Mouse (Mus musculus) kidney, postnatal 25 days (tissue): ENCODE data around the gene Fam213b.

Experiments used
- DNase-seq, 2 experiments: peaks; one replicate each; pipeline ENCODE4 v3.0.0; 2021; ENCODE audit warnings: mixed read lengths in 2 of 2

Fam213b gene

DNA sequence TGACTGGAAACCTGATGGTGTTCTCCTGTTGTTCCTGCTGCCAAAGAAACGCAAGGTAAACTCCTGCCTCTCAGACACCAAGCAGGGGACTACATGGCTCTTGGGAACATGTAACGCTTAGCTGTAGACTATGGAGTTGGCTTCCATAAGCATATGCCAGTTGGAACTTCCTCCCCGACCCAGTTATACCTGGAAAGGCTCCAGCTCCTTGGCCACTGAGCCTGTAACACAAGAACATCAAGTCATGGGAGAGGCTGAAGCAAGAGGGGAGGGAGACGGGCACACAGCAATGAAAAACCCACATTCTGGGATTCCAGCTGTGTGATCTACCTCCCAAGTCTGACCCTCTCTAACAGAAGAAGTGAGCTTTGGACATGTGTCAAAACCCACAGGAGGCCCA, 23.4 kb upstream of the Fam213b start:
- no peak for DNase-seq

DNA sequence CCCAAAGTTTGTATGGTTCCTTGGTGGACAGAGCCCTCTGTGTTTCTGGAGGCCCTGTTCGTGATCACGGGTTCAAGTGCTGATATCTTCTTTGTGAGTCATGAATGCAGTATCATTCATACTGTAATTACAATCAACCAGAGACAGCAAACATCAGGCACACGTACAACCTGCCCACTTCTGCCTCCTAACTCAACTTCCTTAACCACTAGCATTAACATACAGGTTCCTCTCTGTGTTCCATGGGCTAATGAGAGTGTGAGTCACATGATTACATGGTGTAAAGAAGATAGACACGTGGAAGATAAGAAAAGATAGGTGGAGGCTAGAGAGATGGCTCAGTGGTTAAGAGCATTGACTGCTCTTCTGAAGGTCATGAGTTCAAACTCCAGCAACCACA, 17.7 kb upstream of the Fam213b start:
- no peak for DNase-seq

DNA sequence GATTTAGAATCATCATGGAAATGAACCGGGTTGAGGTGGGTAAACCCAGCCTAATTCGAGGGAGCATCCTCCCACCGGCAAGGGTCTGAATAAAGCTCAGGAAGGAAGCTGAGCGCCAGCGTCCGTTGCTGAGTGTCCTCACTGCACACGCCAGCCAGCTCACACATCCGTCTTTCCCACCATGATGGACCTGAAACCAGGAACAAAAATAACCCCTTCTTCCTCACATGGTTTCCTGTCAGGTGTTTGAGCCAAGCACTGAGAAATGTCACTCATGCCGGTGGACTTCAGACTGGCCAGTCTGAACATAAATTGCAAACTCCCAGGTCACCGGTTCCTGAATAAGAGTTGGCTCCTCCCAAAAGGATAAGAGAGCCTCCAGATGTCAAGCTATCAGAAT, 16.4 kb upstream of the Fam213b start:
- DNase-seq: peak in 1 of 2 experiments; percentile 45

DNA sequence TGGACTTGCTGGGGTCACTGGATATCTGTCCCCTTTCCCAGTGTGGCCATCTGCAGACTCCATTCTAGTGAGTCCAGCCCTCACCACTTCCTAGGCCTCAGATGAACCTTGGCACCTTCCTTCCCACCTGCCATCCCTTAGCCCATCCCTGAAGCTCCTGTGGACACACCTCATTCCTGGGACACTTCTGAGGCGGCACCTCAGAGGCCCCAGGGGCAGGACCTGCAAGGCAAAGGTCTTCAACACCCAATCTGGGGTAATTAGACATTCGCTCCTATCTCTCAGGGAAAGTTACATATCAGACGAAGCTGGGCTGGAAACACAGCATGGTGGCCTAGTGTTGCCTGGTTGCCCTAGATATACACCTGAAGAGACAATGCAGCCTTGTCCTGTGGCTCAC, 15.8 kb upstream of the Fam213b start:
- DNase-seq: peak; percentile 43 to 83

DNA sequence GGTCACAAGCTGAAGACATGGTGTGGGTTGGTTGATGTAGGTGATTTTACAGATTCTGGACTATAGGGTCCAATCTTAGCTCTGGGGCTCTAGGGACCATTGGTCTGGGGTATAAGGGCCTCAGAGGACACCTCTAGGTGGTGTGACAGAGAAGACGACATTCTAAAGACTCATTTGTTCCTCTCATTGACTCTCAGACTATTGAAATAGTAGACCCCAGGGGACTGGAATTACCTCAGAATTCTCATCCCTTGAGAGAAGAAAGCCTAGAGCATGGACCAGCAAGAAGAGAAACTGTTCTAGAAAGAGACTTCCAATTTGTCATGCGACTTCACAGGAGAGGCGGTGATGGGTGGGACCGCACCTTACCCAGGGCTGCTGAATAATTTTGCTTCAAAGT, 15.3 kb upstream of the Fam213b start:
- no peak for DNase-seq

DNA sequence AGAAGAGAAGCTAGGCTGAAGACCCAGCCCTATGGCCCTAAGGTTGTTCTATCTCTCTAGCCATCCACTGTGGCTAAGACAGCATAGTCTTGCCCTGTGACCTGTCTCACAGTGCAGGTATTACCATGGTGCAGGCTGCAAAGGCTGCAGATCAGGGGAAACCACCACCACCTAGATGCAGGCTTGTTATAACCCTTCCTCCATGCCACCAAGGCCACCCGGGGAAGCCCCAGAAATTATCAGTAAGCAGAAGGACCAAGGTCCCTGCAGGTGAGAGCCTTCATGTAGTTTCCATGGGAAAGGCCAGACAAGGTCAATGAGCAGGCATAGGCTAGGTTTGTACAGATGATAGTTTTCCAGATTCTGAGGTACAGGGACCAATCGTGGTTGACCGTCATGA, 14.9 kb upstream of the Fam213b start:
- peak in 1 of 2 experiments; percentile 19 for DNase-seq

DNA sequence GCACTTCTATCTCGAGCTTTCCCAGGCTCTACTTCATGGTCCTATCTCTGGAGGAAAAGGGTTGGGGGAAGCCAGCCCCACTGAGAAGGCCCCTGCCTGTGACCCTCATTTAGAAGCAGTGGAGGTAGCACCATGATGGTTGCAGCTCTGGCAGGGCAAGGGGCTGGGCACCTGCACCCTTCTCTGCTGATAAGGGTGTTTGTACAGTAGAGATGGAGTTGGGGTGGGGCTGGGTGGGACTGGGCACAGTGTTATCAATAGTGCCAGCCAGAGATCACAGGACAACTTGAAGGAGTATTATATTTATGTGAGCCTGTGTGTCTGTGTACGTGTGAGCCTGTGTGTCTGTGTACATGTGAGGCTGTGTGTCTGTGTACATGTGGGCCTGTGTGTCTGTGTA, 12.7 kb upstream of the Fam213b start:
- DNase-seq: peak in 1 of 2 experiments; percentile 7

DNA sequence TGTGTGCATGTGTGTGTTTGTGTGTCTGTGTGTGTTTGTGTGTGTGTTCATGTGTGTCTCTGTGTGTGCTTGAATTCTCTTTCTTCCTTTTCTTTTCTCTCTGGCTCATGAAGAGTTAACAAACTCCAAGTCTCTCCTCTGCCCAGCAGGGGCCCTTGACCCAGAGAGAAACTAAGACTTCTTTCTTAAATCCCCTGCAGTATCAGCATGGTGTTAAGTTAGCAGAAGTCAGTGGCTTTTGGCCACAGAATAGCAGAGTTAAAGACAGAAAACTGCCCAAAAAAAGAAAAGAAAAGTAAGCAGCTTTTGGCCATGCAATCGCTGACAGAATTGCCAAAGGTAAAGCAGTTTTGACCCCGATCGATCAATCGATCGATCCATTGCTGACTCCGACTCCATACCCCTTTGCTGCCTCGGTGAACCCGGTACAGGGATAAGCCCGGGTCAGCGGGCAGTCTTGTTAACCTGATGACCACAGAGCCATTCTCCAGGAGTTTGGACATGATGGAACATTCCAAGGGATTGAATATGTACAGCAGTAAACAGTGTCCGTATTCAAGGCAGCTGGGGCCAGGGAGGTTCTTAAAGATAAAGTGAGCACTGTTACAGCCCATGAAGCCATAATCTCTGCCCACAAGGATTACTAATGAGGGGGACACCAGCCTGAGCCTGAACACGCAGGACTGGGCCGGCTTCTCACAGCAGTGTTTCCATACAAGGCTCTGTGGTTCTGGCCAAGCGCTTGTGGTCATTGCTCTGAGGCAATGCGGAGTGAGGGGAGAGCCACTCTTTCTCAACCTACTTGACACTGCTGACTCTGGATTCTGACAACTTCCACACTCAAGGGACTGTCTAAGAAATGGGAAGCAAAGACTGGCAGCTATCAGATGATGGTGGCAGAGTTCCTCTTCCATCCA, 11.9 kb upstream of the Fam213b start:
- DNase-seq: peak in 1 of 2 experiments; percentile 31

DNA sequence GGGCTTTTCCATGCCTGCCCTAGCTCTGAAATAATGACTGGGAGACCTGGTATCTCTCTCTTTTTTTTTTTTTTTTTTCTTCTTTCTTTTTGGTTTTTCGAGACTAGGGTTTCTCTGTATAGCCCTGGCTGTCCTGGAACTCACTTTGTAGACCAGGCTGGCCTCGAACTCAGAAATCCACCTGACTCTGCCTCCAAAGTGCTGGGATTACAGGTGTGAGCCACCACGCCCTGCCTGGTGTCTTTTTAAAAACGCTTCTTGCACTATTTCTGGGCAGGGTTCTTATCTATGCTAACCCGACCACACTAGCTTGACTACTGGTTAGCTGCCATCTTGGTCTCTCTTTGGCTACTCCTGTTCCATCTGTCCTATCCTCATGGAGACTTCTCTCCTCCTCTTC, 9.6 kb upstream of the Fam213b start:
- peak in 1 of 2 experiments; percentile 9 for DNase-seq

DNA sequence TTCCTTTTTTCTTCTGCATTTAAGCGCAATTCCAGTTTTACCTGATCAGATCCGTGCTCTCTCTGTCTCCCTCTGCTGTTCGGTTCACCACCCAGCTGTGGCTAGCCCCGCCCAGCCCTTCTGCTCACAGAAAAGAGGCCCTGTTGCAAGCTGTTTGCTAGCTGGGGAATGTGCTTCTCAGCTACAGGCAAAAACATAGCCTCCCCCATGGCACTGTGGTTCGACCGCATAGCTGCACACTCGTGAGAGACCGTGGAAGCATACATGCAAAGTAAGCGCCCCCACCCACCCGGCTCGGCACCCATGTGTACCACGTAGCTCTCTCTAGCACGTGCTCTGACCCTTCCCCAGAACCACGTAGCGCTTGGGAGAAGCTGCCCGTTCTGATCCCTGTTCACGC, 8.9 kb upstream of the Fam213b start:
- peak; percentile 77 to 83 for DNase-seq

DNA sequence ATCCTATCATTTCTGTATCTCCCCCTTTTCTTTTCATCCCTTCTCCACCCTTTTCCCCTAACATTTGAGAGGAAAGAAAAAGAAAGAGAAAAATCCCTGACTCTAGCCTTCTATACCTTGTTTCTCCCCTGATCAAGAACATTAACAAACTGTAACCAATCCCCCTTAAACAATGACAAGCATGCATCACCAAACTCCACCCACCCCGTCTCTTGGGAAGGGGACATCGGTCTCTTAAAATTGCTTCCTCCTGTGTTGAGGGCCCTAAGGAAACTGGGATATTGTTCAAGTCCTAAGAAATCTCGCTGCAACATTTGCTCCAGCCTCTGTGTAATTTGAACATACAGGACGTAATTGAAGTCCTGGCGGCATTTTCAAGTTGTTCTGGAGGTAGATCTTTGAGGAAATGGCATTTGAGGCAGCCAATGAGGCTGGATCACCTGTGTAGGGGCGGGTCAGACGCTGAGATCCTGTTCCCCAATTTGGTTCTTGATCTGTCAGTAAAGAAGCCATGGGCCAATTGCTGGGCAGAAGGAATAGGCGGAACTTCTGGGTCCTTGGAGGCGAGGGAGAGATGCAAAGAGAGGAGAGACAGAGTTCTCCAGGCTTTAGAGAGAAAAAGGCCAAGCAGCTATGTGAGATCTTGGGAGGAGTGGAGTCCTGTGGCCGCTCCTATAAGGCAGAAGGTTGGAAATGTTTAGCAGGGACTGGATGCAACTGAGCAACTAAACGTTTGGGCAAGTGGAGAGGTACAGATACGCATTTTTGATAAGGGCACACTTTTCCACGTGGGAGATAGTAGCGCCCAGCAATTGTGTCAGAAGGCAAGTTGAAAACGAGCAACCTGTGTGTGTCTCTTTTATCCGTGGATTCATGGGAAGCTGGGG, 5.5 kb upstream of the Fam213b start:
- DNase-seq: peak; percentile 88 to 91

DNA sequence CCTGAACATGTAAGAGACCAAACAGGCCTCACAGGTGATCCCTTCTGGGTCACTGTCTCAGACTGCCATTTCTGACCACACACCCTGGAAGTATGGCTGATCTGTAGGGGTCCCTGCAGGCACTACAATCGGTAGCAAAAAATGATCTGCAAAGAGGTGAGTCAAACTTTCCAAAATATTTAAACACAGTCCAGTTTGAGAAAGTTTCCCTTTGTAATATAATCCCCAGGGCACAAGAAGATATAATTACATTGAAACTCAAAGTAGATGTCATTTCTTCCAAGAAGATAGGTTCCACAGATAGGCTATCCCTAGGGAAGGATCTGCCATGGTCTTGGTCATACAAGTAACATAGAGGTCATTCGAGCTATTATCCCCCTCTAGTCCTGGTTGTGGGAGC, 3.4 kb upstream of the Fam213b start:
- peak in 1 of 2 experiments; percentile 5 for DNase-seq

DNA sequence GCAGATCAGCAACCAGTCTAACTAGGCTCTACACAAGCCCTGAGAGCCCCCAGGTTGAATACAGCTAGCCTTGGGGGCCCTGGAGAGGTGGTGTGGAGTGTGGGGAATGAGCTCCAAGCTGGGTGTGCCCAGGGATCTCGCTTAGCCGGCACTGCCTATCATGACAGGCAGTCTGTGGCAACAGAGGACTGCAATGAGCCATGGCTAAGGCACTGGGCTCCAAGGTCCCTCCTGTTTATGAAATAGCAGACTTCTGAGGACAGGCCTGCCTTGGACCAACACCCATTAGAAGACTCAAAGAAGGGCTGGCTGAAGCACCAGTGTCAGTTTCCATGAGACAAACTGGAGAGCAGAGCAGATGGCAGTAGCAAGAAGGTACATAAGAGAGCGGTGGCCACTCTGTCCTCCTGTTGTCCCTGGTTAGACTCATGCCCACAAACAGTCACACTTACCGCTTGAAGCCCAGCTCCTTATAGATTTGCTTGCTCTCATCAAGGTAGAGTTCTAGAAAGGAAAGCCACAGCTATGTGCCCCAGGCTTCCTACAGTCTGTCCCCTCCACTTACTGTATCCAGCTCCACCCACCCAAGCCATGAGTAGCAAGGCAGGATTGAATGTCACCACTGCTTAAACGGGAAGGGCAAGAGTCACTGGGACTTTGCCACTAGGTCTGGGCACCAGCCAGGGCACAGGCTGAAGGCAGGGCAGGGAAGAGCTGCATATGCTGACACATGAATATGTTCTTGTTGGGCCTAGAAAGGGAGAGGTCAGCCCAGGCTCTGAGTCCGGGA, 1.1 kb downstream of the Fam213b start:
- peak; percentile 12 to 54 for DNase-seq

DNA sequence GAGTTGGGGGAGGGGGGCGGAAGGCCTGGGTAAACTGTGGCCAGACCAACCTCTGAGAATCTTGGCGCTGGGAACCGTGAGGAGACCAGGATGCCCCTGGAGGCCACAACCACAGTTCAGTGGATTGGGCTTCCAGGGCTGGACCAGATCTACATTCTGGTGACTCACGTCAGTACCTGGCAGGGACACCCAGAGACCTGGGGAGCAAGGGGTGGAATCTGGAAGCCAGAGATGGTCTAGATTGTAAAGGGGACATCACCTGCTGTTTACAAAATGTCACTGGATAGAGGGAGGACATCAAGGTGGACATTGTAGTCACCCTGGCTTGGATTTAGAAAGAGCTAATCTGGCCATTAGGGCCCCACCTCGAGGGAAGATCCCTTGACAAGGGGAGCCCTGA, 3.4 kb downstream of the Fam213b start:
- DNase-seq: no peak

DNA sequence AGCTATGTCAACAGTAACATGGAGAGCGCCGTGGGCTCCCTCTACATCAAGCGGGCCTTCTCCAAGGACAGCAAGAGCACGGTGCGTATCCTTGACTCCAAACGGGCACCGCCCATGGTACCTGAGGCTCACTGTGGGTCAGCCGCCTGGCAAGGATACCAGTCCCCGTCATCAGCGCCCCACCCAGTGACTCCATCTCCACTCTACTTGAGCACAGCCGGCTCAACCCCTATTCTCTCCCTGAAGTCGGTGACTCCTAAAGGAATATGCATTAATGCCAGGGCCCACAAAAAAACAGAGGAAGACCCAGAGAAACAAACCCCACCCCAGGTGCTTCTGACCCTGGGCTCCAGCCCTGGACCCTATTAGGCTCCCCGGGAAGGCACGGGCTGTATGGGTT, 8.0 kb downstream of the Fam213b start:
- DNase-seq: no peak

DNA sequence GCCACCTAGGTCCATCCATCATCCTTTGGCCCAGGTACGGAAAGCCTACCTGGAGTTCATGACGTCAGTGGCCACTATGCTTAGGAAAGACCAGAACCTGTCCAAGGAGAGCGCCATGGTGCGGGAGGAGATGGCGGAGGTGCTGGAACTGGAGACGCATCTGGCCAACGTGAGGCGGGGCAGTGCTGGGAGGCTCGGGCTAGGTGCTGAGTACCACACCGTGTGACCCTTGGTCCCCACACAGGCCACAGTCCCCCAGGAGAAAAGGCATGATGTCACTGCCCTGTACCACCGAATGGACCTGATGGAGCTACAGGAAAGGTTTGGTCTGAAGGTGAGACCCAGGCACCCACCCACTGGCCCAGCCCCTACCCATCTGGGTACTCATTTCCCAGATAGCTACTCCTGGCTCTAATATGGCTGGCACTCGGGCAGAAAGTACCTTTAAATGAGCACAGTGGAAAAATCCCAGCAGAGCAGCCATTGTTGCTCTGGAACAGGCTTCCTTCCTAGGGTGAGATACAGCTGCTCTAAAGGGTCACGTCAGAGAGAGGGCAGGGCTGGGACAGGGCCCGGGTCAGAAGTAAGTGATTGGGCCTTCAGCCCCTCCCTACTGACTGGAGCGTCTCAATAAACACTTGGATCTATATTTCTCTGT, 11.2 kb downstream of the Fam213b start:
- DNase-seq: peak in 1 of 2 experiments; percentile 29

DNA sequence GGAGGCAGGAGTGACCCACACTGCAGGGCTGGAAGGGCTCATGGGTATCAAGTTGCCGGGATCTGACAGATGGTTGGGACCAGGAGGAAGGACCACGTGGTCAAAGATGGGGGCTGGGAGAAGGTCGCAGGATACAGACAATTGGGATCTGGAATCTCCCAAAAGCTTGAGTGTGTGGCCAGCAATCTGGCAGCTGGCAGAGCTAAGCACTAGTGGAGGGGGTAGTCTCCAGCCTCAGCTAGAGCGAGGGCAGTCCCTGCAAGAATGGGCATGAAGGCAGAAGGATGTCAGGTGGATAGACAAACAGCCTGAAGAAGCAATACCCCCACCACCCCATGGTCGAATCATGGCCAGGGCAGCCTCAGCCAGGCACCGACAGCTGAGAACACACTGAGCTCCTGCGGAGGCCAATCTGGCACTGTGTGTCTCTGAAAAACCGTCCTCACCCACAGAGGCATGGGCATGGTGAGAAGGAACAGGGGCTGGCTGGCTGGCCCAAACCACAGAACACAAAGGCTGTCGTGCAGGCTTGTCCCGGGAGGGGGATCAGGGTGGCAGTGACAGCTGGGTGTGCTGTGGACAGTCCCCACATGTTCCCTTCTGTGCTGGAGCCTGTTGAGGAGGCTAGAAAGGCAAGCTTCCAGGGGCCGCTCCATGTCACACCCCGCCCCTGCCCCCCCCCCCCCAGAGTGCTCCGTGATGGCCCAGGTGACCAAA, 11.9 kb downstream of the Fam213b start:
- DNase-seq: peak in 1 of 2 experiments; percentile 17

DNA sequence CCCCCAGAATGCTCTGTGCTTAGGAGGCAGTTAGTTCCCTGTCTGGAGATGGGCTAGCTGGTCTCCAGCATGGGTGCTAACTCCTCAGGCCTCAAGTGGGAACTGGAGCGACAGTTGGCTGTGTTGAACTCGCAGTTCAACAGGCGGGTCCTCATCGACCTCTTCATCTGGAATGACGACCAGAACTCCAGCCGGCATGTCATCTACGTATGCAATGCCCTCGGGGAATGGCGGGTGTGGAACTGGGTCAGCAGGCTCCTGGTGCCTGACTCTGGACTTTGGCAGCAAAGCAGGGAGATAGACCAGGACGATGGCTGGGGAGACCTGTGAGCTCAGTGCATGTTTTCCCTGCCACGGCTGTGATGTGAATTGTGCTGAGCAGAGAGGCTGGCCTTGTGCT, 13.5 kb downstream of the Fam213b start:
- DNase-seq: peak in 1 of 2 experiments; percentile 30

DNA sequence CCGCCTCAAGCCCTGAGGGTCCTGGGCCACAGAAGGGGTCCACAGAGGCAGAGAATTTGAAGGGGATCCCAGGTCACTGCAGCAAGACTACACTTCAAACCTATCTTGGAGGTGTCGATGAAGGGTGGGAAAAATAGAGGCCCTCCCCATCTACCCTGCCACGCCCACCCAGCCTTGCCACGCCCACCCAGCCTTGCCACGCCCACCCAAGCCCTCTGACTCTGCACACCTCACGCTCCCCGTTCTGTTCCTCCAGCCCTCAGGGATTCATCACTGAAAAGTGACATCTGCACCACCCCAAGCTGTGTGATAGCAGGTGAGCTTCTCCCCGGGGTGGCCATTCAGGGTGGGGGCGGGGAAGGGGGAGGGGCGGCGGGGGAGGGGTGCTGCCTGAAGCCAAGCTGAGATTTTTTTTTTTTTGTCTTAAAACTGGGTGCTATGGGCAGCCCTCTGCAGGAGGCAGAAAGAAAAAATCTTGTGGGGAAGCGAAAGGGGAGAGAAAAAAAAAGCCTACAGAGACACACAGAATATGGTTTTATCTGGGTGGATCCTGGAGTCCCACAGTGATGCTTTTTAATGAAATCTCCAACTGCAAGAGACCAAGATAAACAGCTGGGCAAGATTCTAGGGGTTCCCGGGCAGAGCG, 16.8 kb downstream of the Fam213b start:
- no peak for DNase-seq

DNA sequence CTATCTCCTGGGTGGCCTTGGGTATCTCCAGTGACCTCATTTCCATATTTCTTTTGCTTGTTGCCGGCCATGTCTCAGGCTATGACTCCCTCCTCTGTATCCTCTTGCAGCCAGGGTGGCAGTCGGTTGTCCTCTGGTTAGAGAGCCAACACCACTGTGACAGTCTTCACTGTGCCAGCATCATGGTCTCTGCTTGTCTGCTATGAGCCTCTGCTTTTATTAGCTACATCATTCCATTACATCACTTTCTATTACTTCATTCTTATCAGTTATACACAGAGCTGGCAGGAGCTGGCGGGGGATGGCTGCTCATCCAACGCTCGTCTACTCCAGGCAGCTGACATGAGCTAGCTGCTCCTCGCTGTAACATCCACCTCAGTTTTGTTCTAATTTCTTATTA, 18.2 kb downstream of the Fam213b start:
- DNase-seq: no peak
